Mouse (Mus musculus): Measurements from ENCODE around the gene Tspear. TPM values are rescaled to one million over a fixed set of nuclear protein-coding genes. Genes with fewer than 3 reads are reported as not detected.

Gene Tspear
- total RNA-seq, 1 experiment from 2014 or later: 0.87 TPM

GRCm38 (mm10) chr10:77861675-77862074 lies 175.3 kb downstream of the Tspear start, which contains the start of gene Gm3285:
Gm3285 (plus strand) TSS chr10:77861975.
- no peak for ATAC-seq (replicated peaks; ENCODE audit: low read depth, poor library complexity, severe bottlenecking)

DNA sequence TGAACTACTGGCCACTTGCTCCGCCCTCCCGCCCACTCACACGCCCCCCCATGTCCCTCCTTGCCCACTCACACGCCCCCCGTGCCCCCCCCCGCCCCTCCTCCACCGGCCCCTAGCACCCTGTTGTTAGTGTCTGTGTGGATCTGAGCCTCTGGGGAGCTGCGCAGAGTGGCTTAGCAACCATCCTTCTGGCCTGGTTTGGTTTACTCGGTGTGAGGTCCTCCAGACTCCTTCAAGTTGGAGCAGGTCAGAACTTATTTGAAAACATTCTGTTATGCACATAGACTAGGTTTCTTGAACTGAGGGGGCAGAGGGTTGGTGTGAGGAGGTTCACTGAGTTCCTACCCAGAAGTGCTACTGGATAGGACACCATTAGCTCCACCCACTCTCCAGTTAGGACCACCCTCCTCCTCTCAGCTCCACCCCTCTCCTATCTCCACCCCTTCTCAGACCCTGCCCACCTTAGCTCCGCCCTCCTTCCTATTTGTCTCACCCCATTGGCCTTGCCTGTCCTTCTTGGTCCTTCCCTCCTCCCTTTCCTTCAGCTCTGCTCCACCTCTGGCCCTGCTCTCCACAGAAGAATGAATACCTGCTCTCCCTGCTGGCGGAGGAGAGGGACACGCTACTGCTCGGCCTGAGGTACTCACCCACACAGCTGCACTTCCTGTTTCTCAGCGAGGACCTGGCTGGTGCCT lies 177.8 kb downstream of the Tspear start:
- peak; percentile 96 for ATAC-seq (replicated peaks; ENCODE audit: low read depth, poor library complexity, severe bottlenecking)

GRCm38 (mm10) chr10:77864762-77865143 lies 178.4 kb downstream of the Tspear start:
- ATAC-seq (replicated peaks; ENCODE audit: low read depth, poor library complexity, severe bottlenecking): no peak

DNA sequence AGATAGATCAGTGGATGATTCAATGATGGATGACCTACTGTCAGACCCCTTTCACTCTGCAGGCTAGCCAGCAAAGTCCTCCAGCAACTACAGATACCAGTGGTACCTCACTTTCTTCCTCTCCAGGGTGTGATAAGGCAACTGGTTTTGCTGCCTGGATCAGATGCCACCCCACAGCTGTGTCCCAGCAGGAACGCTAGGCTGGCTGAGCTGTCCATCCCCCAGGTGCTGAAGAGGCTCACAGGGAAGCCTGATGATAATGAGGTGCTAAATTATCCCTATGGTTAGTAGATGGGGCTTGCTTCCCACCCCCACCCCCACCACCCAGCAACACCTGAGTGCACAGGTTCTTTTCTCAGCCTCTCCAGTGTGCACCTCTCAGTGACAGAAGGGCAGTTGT lies 181.2 kb downstream of the Tspear start:
- no peak for ATAC-seq (replicated peaks; ENCODE audit: low read depth, poor library complexity, severe bottlenecking)

DNA sequence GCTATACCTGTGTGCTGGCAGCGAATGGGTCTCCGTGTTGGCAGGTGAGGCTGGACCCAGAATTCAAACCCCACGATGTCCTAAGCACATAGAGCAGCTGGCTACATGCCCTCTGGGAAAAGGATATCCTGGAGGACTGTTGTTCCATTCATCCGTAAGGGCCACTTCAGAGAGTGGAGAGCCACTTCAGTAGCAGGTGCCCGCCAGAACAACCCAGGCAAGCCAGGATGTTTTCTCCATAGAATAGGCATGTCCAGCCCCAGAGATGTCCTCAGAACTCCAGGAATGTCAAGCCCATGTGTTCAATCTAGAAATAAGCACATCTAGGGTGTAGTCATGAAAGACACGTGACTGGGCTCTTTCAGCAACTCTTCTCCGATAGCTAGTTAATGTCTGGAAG lies 183.3 kb downstream of the Tspear start:
- no peak for ATAC-seq (replicated peaks; ENCODE audit: low read depth, poor library complexity, severe bottlenecking)

DNA sequence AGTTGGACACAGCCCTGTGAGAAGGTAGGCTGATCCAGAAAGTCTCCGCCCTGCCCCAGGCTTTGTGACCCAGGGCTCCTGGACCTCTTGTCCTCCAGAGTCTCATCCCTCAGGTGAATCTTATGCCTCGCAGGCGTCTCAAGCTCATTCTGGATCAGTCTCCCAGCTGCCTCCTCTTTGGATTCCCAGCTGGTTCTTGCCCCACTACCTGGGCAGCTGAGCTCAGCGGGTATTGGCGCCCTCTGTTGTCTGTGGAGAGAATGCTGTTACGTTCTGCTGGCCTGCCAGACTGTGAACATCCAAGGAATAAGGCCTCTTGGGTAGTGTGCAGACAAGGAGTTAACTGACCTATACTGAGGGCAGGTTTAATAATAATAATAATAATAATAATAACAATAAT lies 192.6 kb downstream of the Tspear start:
- no peak; the same call in 1 of the 2 replicates for ATAC-seq (replicated peaks; ENCODE audit: low read depth, poor library complexity, severe bottlenecking)

DNA sequence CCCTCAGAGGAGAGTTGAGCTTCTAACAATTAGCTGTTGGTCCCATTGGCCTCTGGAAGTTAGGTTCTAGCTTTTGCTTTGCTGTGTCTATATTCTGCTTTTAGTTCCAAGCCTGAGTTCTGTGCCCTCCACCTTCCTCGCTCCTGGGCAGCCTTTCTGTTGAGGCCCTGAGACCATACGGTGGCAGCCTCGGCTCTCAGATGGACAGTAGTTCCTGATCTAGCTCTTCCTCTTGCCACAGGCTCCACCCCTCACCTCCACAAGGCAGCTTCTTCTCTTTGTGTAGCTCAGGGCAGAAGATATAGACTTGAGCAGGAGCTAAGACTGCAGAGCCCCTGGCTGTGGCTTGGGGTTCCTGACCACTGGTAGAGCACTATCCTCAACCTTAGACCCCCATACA lies 193.9 kb downstream of the Tspear start:
- peak; percentile 80 for ATAC-seq (replicated peaks; ENCODE audit: low read depth, poor library complexity, severe bottlenecking)

DNA sequence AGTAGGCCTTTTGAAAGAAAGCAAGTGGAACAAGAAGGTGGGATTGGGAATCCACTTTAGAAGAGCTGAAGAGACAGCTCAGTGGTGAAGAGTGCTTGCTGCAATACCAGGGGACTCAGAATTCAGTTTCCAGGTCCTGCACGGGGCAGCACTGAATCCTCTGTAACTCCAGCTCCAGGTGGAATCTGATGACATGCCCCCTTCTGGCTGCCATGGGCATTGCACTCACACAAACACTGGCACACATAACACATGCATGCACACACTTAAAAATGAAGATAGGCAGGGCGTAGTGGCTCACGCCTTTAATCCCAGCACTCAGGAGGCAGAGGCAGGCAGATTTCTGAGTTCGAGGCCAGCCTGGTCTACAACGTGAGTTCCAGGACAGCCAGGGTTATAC lies 196.2 kb downstream of the Tspear start:
- ATAC-seq (replicated peaks; ENCODE audit: low read depth, poor library complexity, severe bottlenecking): no peak

GRCm38 (mm10) chr10:77886007-77886747 lies 199.8 kb downstream of the Tspear start:
- ATAC-seq (replicated peaks; ENCODE audit: low read depth, poor library complexity, severe bottlenecking): no peak

DNA sequence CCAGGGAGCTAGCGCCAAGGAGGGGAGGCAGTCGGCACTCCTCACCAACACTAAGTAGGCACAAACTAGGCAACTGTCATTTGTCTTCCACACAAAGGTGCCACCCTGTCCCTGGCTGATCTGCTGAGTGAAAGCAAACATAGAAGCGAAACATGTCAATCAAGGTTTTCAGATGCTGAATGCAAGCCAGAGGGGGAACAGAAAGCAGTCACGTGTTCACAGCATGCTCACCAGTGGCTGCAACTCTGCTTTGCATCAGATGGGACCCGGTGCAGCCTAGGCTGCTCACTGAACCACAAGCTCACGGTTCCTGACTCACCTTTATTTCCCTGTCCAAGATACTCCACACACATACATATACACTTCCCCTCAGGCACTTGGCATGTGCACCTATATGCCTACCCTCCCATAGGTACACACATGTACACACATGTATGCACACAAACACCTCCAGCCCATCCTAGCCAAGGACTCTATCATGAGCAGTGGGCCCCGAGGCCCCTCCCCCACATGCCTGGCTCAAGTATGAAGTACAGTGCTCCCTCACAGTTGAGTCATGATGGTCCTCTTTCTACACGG lies 204.7 kb downstream of the Tspear start:
- ATAC-seq (replicated peaks; ENCODE audit: low read depth, poor library complexity, severe bottlenecking): no peak

DNA sequence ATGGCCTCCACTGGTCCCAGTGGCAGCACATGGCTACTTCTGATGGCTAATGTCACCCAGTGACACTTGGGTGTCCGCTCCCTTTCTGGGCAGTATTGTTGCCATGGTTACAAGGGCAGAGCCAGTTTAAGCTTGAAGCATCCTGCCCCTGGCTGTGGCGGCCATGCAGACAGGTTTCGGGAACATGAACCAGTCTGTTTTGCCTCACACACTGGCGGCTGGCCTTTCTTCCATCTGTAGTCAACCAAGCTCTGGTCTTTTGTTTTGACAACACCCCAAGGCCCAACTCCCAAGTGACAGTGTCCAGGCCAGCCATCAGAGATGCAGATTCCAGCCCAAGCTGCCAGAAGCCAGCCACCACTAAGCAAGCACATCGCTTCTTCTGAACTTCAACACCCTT lies 209.2 kb downstream of the Tspear start:
- ATAC-seq (replicated peaks; ENCODE audit: low read depth, poor library complexity, severe bottlenecking): no peak

DNA sequence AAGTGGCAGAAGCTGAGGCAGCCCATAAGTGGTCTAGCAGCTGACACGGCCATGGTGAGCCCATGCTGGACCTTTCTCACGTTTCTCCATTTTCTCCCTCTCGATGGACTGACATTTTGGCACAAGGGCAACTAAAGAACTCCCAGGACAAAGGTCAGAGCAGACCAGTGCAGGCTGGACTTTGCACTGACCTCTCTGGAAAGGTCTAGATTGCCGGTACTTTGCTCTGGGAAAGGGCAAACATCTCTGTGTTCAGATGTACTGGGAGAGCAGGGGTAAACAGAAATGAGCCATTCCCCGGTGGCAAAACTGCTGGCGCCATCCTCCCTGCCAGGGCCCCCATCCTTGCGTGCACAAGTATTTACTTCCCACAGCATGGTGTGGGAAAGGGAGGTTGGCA lies 213.8 kb downstream of the Tspear start:
- no peak for ATAC-seq (replicated peaks; ENCODE audit: low read depth, poor library complexity, severe bottlenecking)

DNA sequence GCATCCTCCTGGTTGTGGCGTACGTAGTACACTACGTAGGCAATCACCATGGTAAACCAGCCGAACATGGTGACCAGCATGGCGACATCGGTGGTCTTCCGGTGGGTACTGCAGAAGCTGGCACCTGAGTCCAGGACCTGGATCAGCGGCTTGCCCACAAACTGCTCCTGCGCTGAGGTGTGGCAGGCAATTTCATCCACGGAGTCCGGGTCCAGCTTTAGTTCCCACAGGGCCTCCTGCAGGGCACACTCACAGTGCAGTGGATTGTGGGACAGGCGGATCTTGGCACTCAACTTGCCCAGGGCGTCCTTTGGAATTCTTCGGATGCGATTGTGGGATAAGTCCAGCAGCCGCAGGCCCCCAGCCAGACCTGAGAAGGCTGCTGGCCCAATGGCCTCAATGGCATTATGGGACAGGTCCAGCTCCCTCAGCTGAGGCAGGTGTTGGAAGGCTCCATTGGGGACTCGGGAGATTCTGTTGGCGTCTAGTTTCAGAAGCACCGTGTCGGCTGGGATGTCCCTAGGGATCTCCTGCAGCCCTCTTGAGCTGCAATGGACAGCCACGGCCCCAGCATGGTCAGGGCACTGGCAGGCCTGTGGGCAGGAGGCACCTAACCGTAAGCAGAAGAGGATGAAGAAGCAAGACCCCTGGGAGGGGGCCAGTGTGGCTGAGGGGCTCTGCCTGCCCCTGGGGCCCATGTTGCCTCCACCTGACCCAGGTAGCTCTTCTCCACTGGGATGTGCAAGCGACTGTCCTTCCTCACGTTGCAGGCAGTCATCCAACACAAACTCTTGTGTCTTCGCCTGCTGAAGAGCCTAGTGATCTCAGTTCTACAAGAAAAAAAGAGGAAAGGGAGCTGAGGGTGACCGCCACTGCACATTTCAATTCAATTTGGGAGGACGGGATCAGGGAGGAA lies 214.8 kb downstream of the Tspear start:
- no peak for ATAC-seq (replicated peaks; ENCODE audit: low read depth, poor library complexity, severe bottlenecking)

GRCm38 (mm10) chr10:77901871-77902210 lies 215.5 kb downstream of the Tspear start:
- ATAC-seq (replicated peaks; ENCODE audit: low read depth, poor library complexity, severe bottlenecking): no peak

DNA sequence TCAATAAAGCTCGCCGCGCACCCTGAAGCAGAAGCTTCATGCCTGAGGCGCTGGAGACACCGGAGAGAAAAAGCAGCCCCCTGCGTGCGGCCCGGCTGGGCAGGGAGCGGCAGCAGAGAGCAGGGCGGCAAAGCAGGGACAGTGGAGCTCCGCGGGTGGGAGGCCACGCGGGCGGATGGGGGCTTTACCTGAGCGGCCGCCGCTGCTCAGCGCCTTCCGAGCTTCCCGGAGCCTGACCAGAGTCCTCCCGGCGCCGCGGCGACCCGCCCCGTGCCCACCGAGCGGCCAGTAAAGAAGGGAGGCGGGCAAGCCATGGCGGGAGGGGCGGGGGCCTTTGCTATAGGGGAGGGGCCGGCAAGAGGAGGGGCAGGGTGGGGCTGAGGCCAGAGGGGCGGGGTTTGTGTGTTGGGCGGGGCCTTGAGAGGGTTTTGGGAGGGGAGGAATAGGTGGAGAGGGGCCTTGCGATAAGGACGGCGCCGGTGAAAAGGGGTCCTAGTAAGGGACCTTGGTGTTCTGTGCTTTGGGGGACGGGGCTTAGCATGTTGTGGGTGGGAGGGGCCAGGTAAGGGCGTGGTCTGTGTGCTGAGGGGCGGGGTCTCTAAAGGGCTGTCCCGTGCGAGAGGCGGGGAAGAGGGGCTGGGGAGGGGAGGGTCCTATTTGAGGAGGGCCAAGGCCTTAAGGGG lies 216.0 kb downstream of the Tspear start, which contains the start of gene Lrrc3:
Lrrc3 (minus strand) TSS at position 326 of the 683 bp plus-strand sequence.
- ATAC-seq (replicated peaks; ENCODE audit: low read depth, poor library complexity, severe bottlenecking): peak; percentile 50

DNA sequence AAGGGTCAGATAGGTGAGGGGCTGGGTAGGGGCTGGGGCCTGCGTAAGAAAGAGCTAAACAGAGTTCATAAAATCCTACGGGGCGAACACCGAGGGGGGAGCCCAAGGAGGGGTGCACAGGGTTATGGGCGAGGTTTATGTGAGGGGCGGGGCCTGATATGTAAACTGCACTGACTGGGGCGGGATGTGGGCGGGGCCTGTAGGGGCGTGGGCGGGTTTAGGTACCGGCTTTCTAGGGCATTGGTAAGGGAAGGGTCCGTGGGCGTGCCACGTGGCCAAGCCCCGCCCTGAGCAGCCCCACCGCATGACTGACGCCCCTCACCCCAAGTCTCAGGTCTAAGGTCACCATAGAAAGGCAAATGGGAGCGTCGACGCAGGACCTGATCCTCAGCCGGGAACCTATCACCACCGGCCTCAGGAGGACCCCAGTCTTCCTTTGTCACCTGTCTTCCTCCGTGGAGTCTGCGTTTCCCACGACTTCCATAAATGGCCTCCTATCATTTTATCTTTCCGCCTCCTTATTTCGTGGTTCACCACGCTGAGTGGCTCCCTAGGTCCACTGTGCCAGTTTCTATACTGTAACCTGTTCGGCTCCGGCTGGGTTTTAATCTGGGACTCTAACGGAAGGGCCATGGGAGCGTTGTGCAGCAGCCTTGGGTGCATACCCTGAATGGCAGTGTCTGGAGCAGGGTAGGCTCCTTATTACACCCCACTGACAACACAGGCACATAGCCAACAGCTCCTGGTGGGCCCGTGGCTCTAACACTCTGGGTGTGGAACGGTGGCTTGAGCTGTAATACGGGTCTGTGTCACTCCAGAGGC lies 216.7 kb downstream of the Tspear start:
- peak; percentile 53 for ATAC-seq (replicated peaks; ENCODE audit: low read depth, poor library complexity, severe bottlenecking)

- ATAC-seq (replicated peaks; ENCODE audit: low read depth, poor library complexity, severe bottlenecking): no peak
Observed at GRCm38 (mm10) chr10:77912605-77913004, 226.2 kb downstream of the Tspear start.

- no peak for ATAC-seq (replicated peaks; ENCODE audit: low read depth, poor library complexity, severe bottlenecking)
Observed at GRCm38 (mm10) chr10:77913292-77913691, 226.9 kb downstream of the Tspear start.

Data from common myeloid progenitor, adult 5-6 weeks (primary cell).